In genomic region chr16:32956889-32957288, GRCm38 (mm10) we compare ENCODE assay signal across 18 mouse cellular contexts.
"Had no signal": no experiment of that assay in that cellular context is flagged by ENCODE, and none has a peak within 500 bp of the region (broad histone marks: within the 10 kb centered on the region; RNA-seq: fewer than 3 reads in every experiment).

No protein-coding gene starts in this region.

- H3K9me3 ChIP-seq: lung, embryonic 15.5 days; megakaryocyte, embryonic 14.5 days had no signal

- H3K4me3 ChIP-seq: layer of hippocampus, adult 2 months; lung, embryonic 15.5 days; megakaryocyte, embryonic 14.5 days had no signal

- H3K4me2 ChIP-seq: liver, embryonic 11.5 days; lung, embryonic 15.5 days; midbrain, embryonic 11.5 days had no signal

- DNase-seq: kidney, postnatal 25 days; layer of hippocampus, adult 9-11 months; lung, adult 18-20 months; lung, postnatal 10 days; lung, postnatal 36 days; midbrain, embryonic 14.5 days; right cerebral cortex, adult 18-20 months; right cerebral cortex, postnatal 14 days; spleen, adult 18-20 months; thymus, adult 18-20 months; thymus, postnatal 36 days had no signal

- H3K9ac ChIP-seq: liver, embryonic 14.5 days; lung, embryonic 15.5 days had no signal

- H3K27me3 ChIP-seq: lung, embryonic 15.5 days; megakaryocyte, embryonic 14.5 days had no signal

- H3K27ac ChIP-seq: kidney, postnatal 0 days; layer of hippocampus, adult 2 months; liver, embryonic 14.5 days; lung, embryonic 15.5 days had no signal

- H3K4me1 ChIP-seq: lung, embryonic 15.5 days had no signal
